Mouse (Mus musculus) retina, adult 2 months (tissue): ENCODE measurements at regions not wholly inside any gene's neighbourhood (a gene's known extent, or its start where the extent isn't known, plus 50 kb on each side); places are given as distances from the start of the nearest gene placed in this dataset.

Experiments
- DNase-seq: peaks from one replicate; pipeline ENCODE4 v3.0.0-alpha.2; 2012; ENCODE audit warnings: low read depth, low spot score

DNA sequence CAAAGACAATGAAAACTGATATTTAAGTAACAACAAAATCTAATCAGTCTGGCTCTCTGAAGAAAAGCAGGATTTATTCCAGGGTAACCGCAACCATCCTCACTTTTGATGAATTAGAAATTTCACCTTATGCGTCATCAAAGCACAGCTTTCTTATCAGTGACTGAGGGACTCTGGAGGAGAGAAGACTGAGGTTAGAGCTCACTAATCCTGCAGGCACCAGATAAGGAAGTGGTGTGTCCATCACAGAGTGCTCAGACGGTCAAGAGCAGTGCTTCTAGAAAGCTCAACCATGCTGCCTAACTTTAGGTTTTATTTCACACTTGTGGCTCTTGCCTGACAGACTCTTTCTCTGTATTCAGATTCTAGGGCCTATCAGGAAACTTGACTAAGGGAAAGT, 1021.2 kb upstream of the Adgrl4 start:
- DNase-seq, result no peak

DNA sequence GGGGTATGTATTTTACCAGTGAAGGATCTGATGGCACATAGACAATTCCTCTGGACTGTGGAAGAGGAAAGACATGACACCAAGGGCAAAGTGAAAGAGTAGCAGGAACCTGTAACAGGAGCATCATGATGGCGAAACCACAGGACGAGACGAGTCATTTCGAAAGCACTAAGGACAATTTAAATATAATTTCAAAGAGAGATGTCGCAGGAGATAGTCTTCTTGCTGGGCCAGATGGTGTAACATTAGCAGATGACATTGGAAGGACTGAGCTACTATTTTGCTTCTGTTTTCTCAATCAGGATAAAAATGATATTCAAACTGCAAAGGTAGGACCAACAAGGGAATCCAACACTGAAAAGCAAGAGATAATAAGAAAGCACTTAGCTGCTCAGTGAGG, 1009.7 kb upstream of the Adgrl4 start:
- no peak for DNase-seq

DNA sequence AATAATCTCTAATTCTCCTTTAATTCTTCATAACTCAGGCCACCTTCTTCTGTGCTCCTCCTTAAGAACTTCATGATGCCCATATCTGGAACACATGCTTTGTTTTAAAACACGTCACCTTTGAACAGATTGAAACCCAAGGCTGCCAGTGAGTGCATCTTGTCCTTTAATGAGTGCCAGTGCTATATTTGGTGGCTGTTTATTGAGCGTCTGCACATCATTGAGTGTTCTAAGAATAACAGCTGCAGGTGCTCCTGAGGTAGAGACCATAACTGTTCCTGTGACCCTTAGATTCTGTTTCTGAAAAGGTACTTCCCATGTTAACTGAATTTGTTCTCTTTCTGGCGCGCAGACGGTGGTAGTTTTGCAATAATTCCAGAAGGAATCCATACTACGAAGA, 1006.4 kb upstream of the Adgrl4 start:
- DNase-seq, result no peak

DNA sequence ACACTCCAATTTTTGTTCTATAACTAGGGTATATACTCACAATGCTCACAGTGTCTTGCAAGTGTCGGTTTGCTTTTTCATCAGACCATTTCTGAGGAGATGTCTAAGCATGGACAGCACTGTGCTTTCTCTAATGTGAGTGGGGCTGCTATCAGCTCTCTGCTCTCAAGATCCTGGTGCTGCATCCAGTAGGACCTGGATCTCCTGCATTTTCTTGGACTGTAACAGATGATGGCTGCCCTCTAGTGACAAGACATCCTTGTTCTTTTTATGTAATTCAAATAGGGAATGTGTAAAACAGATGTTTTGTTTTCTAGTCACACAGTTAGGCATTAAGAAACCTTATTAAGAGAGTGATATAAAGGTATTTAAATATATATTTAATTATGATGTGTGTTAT, 1002.5 kb upstream of the Adgrl4 start:
- no peak for DNase-seq

- no peak for DNase-seq
These were observed 1001.7 kb upstream of the Adgrl4 start for GRCm38 (mm10) chr3:150435818-150436607.
